Mouse (Mus musculus): ENCODE measurements at regions not wholly inside any gene's neighbourhood (a gene's known extent, or its start where the extent isn't known, plus 50 kb on each side); places are given as distances from the start of the nearest gene placed in this dataset.

GRCm38 (mm10) chr2:143340364-143340763, 205.6 kb upstream of the Pcsk2 start:
- no peaks in the 10 kb centered on the region for H3K9me3 ChIP-seq (replicated peaks)
- WGBS: 90% methylated on average over 5 of the region's 5 CpGs
- no peak overlapping the region for H3K4me3 ChIP-seq

GRCm38 (mm10) chr2:143364193-143364592, 181.8 kb upstream of the Pcsk2 start:
- Histone ChIP-seq H3K27me3 (ENCODE audit: low read depth, poor library complexity, severe bottlenecking) (no peaks in the 10 kb centered on the region), H3K36me3 (no peaks in the 10 kb centered on the region), H3K27ac (replicated peaks) (no peak overlapping the region), H3K4me1 (no peaks in the 10 kb centered on the region), H3K4me3 (no peak overlapping the region), H3K9me3 (replicated peaks) (no peaks in the 10 kb centered on the region)
- WGBS: 90% methylated on average over 6 of the region's 6 CpGs
- DNase-seq (ENCODE audit: low spot score): no peak

More at GRCm38 (mm10) chr2:143340364-143340763, 205.6 kb upstream of the Pcsk2 start:
- DNase-seq (ENCODE audit: low spot score): no peak
- H3K36me3 ChIP-seq: no peaks in the 10 kb centered on the region
- no peaks in the 10 kb centered on the region for H3K4me1 ChIP-seq
- H3K27me3 ChIP-seq (ENCODE audit: low read depth, poor library complexity, severe bottlenecking): no peaks in the 10 kb centered on the region
- no peak overlapping the region for H3K27ac ChIP-seq (replicated peaks)

- H3K27me3 ChIP-seq (ENCODE audit: low read depth, poor library complexity, severe bottlenecking): no peaks in the 10 kb centered on the region
- 93% methylated on average over 5 of the region's 5 CpGs for WGBS
- no peaks in the 10 kb centered on the region for H3K9me3 ChIP-seq (replicated peaks)
- no peak overlapping the region for H3K27ac ChIP-seq (replicated peaks)
- no peak overlapping the region for H3K4me3 ChIP-seq
- H3K4me1 ChIP-seq: no peaks in the 10 kb centered on the region
- no peak for DNase-seq (ENCODE audit: low spot score)
- H3K36me3 ChIP-seq: no peaks in the 10 kb centered on the region
Measured at GRCm38 (mm10) chr2:143365976-143366375, 180.0 kb upstream of the Pcsk2 start.

Data from midbrain, embryonic 10.5 days (tissue).